In genomic region chr4:95180999-95181398, GRCm38 (mm10) we compare ENCODE assay signal across 20 mouse cellular contexts.
"Had no signal": no experiment of that assay in that cellular context is flagged by ENCODE, and none has a peak within 500 bp of the region (broad histone marks: within the 10 kb centered on the region; RNA-seq: fewer than 3 reads in every experiment).

No protein-coding gene starts in this region.

- DNase-seq: liver, postnatal 0 days; lung, adult 2 months; lung, postnatal 14 days; lung, postnatal 36 days; retina, postnatal 1 day; right cerebral cortex, adult 18-20 months; right cerebral cortex, postnatal 25 days; right cerebral cortex, postnatal 4 days; spleen, adult 18-20 months; thymus, adult 18-20 months; thymus, postnatal 14 days; thymus, postnatal 36 days had no signal

- H3K4me1 ChIP-seq: midbrain, embryonic 15.5 days; neural tube, embryonic 12.5 days had no signal

- ATAC-seq: liver, postnatal 0 days; lung, postnatal 0 days; midbrain, embryonic 13.5 days; midbrain, embryonic 15.5 days had no signal

- H3K4me3 ChIP-seq: liver, embryonic 15.5 days; lung, embryonic 15.5 days; megakaryocyte, embryonic 14.5 days; midbrain, embryonic 13.5 days; midbrain, embryonic 15.5 days; neural tube, embryonic 12.5 days had no signal

- H3K27me3 ChIP-seq: liver, embryonic 15.5 days; lung, embryonic 15.5 days; megakaryocyte, embryonic 14.5 days; midbrain, embryonic 15.5 days; neural tube, embryonic 12.5 days had no signal

- H3K27ac ChIP-seq: liver, embryonic 15.5 days; lung, embryonic 15.5 days; macrophage; midbrain, embryonic 13.5 days; midbrain, embryonic 15.5 days; neural tube, embryonic 12.5 days had no signal
